Mouse (Mus musculus) bone marrow, adult 2 months (tissue): ENCODE data around the gene Colgalt2.

Source experiments
- CTCF ChIP-seq: fragments of 200-500 bp; IDR thresholded peaks from 2 replicates; pipeline ENCODE4 v1.5.1; 2011; ENCODE audit warnings: low read length, control low read depth; ENCODE audit not compliant: control insufficient read depth, insufficient read depth
- POLR2A ChIP-seq: fragments of 200-500 bp; IDR thresholded peaks from 2 replicates; pipeline ENCODE4 v1.6.1; 2011; ENCODE audit warnings: low read depth, mild to moderate bottlenecking, control low read depth, low read length, borderline replicate concordance; ENCODE audit not compliant: control insufficient read depth

DNA sequence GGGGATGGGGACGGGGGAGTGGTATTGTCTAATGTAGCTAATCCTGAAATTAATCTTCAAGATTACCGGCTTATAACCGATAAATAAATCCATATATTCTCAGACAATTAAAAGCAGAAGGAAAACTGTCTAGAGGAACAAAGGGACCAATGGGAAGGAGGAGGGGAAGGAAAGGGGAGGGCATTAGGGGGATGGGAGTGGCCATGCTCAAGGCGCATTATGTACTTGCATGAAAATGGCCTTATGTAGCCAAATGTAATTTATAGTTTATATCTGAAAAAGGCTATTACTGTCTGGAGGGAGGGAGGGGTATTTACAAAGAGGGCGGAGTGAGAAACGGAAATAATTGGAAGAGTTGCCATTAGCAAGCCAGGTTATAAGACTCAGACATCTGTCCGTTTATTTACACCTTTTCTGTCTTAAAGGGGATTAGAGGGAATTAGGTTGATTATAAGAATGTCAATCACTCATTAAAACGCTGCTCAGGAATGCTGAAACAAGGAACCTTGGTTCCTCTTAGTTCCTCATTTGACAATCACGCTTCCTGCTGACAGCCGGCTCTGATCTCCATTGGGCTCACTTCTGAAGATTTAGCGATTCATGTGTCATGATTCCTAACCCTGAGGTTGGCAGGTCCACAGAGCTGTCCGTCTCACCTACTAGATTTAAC lies 28.4 kb downstream of the Colgalt2 start:
- no peak for TF ChIP-seq CTCF
- no peak for TF ChIP-seq POLR2A
